Mouse (Mus musculus): ENCODE measurements around the gene 2010111I01Rik.

- TF ChIP-seq CTCF (IDR thresholded peaks at IDR 0.05; ENCODE audit: insufficient read depth, low read depth, low read length) = no peak
- no peak for TF ChIP-seq POLR2A (IDR thresholded peaks at IDR 0.05; ENCODE audit: insufficient read depth, low read depth, low read length)
Observed at GRCm38 (mm10) chr13:62927470-62927869, 37.2 kb upstream of the 2010111I01Rik start.
